Mouse (Mus musculus) myocyte (in vitro differentiated cells): ENCODE measurements around the gene Cd83. TPM values are rescaled to one million over a fixed set of nuclear protein-coding genes. Genes with fewer than 3 reads are reported as not detected.

ENCODE experiments used
- H3K27me3 ChIP-seq: one replicate; pipeline ENCODE4 v1.6.1; 2011; ENCODE audit not compliant: control insufficient read depth, insufficient read depth, insufficient read length
- H3K36me3 ChIP-seq: one replicate; pipeline ENCODE4 v1.6.1; 2011; ENCODE audit not compliant: control insufficient read depth, insufficient read depth
- H3K4me2 ChIP-seq: one replicate; pipeline ENCODE4 v1.6.1; 2011; ENCODE audit warnings: low read depth, control low read depth
- H3K4me3 ChIP-seq: one replicate; pipeline ENCODE4 v1.5.1; 2011; ENCODE audit warnings: mild to moderate bottlenecking, control low read depth, moderate library complexity
- H3K79me2 ChIP-seq: one replicate; pipeline ENCODE4 v1.6.1; 2011; ENCODE audit not compliant: control insufficient read depth, insufficient read depth
- H3ac ChIP-seq: one replicate; pipeline ENCODE4 v1.6.1; 2011; ENCODE audit not compliant: control insufficient read depth, insufficient read length
- CEBPB ChIP-seq: IDR thresholded peaks from 2 replicates; pipeline ENCODE4 v1.6.1; 2011; ENCODE audit warnings: mild to moderate bottlenecking, moderate library complexity; ENCODE audit not compliant: poor library complexity, insufficient read depth, severe bottlenecking
- E2F4 ChIP-seq: IDR thresholded peaks from one replicate; pipeline ENCODE4 v1.6.1; 2011; ENCODE audit warnings: mild to moderate bottlenecking, control low read depth, moderate library complexity; ENCODE audit not compliant: insufficient read depth
- MAX ChIP-seq: IDR thresholded peaks from one replicate; pipeline ENCODE4 v1.6.1; 2011; ENCODE audit warnings: low read depth, mild to moderate bottlenecking, control low read depth
- MYOD1 ChIP-seq, 3 experiments: IDR thresholded peaks; one replicate each; pipeline ENCODE4 v1.6.1; 2011; ENCODE audit warnings: control low read depth in 2 of 3, low read depth in 2 of 3, mild to moderate bottlenecking in 2 of 3, moderate library complexity in 1 of 3; ENCODE audit not compliant: insufficient read length in 2 of 3, control insufficient read depth in 1 of 3
- MYOG ChIP-seq, 3 experiments: IDR thresholded peaks; one replicate each; pipeline ENCODE4 v1.6.1; 2011; ENCODE audit warnings: control low read depth in 2 of 3, low read depth in 2 of 3, mild to moderate bottlenecking in 2 of 3; ENCODE audit not compliant: insufficient read length in 2 of 3, control insufficient read depth in 1 of 3, insufficient read depth in 1 of 3
- POLR2A ChIP-seq: IDR thresholded peaks from one replicate; pipeline ENCODE4 v1.6.1; 2011; ENCODE audit warnings: low read depth, mild to moderate bottlenecking, control low read depth, moderate library complexity; ENCODE audit not compliant: insufficient read length
- POLR2AphosphoS2 ChIP-seq: IDR thresholded peaks from one replicate; pipeline ENCODE4 v1.6.1; 2011; ENCODE audit warnings: low read depth, control low read depth; ENCODE audit not compliant: insufficient read length
- REST ChIP-seq: IDR thresholded peaks from one replicate; pipeline ENCODE4 v1.6.1; 2011; ENCODE audit warnings: mild to moderate bottlenecking, control low read depth, moderate library complexity; ENCODE audit not compliant: insufficient read depth, insufficient read length
- SRF ChIP-seq: IDR thresholded peaks from one replicate; pipeline ENCODE4 v1.6.1; 2011; ENCODE audit warnings: low read depth; ENCODE audit not compliant: control insufficient read depth, insufficient read length
- TCF12 ChIP-seq: IDR thresholded peaks from one replicate; pipeline ENCODE4 v1.6.1; 2011; ENCODE audit warnings: mild to moderate bottlenecking, control low read depth; ENCODE audit not compliant: poor library complexity, insufficient read depth, severe bottlenecking
- TCF3 ChIP-seq: IDR thresholded peaks from one replicate; pipeline ENCODE4 v1.6.1; 2011; ENCODE audit warnings: low read depth, control low read depth; ENCODE audit not compliant: insufficient read length
- USF1 ChIP-seq: IDR thresholded peaks from one replicate; pipeline ENCODE4 v1.6.1; 2011; ENCODE audit warnings: low read depth, mild to moderate bottlenecking, control low read depth, moderate library complexity
- polyA plus RNA-seq: library from polyadenylated mRNA; unstranded; fragments of >200 nt; fragmentation: generic; extraction: Trizol; gene quantifications from one replicate; pipeline ENCODE4 v1.2.1, GENCODE M21; 2012; ENCODE audit warnings: missing spikeins

Gene Cd83
- polyA plus RNA-seq, 1 experiment = not detected

DNA sequence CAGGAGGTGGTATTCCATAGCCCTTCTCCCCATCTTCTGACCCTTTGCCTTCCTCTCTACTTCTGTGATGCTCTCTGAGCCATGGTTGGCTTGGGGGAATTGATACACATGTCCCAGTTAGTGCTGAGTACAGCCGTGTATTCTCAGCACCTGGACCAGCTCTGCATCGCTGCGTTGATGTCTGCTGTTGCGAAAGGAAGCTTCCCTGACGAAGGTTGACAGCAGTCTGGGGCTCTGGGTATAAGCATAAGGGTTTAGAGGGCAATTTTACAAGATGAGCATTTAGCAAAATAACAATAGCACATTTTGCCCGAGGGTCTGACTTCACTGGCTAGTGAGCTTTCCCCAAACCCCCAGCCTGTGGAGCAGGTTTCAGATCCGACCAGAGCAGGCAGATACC, 29.0 kb upstream of the Cd83 start:
- H3K4me3 ChIP-seq = no peak overlapping the region
- H3K79me2 ChIP-seq = no peaks in the 10 kb centered on the region
- no peaks in the 10 kb centered on the region for H3K36me3 ChIP-seq
- no peaks in the 10 kb centered on the region for H3K27me3 ChIP-seq
- no peak for TF ChIP-seq POLR2A
- H3ac ChIP-seq = no peak overlapping the region
- no peak overlapping the region for H3K4me2 ChIP-seq

DNA sequence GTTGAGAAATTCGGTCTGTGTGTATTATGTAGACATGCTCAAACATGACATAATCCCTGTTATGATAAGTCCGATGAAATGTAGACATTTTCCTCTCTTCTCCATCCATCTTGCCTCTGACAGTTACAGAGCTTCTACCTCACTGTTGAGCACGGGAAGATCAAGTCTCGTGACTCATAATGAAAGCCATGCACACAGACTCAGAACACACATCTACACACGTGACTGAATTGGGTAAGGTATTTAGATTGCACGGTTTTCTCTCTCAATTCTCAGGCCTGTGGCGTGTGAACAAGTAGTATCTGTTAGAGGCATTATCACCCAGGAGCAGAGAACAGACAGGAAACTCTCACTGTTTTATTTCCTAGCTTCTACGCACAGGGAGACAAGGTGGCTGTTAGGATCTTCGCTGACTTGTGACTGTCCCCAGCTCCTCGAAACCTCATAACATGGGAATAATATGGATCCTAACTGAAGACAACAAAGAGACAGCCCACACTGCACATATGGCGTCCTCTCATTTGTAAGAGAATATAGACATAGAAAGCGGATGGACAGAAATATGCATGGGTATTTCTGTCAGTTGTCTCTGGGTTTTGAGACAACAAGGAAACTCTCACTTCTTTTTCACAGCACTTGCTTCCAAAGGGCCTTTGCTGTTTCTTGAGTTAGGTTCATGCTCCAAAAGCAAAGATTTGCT, 23.3 kb upstream of the Cd83 start:
- Histone ChIP-seq H3ac (no peak overlapping the region), H3K79me2 (no peaks in the 10 kb centered on the region), H3K27me3 (no peaks in the 10 kb centered on the region), H3K4me3 (no peak overlapping the region), H3K36me3 (no peaks in the 10 kb centered on the region), H3K4me2 (no peak overlapping the region)
- TF ChIP-seq CEBPB (no peak), USF1 (no peak), MYOD1 (IDR thresholded peaks at IDR 0.05; ENCODE audit: control insufficient read depth in 1 of 3, insufficient read length in 2 of 3, low read depth in 2 of 3) (no peak), TCF3 (no peak), E2F4 (no peak), SRF (no peak), MYOG (IDR thresholded peaks at IDR 0.05; ENCODE audit: control insufficient read depth in 1 of 3, insufficient read depth in 1 of 3, insufficient read length in 2 of 3, low read depth in 2 of 3) (no peak), MAX (no peak), REST (no peak), POLR2AphosphoS2 (no peak), TCF12 (no peak), POLR2A (no peak)

DNA sequence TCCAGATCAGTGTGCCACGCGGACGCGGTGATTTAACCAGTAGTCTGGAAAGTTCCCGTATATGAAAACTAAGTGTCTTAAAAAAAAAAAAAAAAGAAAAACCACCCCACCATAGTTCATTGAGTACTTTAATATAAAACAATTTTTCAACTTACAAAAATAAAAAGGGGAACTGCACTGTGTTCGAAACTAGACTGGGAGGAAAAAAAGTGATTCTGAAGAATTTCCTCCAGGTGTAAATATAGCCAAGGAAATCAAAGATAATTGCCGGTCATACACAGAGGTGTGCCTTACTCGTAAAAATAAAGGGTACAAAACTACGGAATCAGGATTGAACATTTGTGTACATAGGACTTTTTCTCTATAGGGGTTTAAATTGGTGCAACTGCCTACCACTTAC, 21.7 kb upstream of the Cd83 start:
- H3K36me3 ChIP-seq = no peaks in the 10 kb centered on the region

DNA sequence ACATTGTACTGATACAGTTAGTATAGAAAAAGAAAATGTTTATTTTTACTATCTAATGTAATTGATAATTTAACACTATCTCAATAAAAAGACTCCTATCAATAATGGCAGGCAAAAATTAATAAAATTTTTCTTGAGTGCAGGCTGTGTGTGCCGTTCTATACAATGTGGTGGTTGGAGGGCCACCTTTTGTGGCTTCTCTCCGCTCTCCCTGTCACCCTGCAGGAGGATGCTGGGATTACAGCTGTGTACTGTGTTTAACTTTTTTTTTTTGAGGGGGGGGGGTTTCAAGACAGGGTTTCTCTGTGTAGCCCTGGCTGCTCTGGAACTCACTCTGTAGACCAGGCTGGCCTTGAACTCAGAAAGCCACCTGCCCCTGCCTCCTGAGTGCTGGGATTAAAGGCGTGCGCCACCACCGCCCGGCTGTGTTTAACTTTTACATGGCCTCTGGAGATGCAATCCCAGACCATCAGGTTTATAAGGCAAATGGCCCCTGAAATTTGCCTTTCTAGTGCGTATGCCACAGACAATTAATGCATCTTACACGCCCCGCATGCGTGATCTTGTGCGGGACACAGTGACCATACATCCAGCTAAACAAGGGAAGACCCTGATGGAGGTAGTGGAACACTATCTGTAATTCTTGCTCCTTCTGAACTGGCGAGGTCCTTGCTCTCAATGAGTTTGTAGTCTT, 21.1 kb upstream of the Cd83 start:
- TF ChIP-seq TCF3 (no peak), SRF (no peak), REST (no peak), MAX (no peak), MYOD1 (IDR thresholded peaks at IDR 0.05; ENCODE audit: control insufficient read depth in 1 of 3, insufficient read length in 2 of 3, low read depth in 2 of 3) (no peak), E2F4 (no peak), POLR2A (no peak), POLR2AphosphoS2 (no peak), USF1 (no peak), MYOG (IDR thresholded peaks at IDR 0.05; ENCODE audit: control insufficient read depth in 1 of 3, insufficient read depth in 1 of 3, insufficient read length in 2 of 3, low read depth in 2 of 3) (no peak), CEBPB (no peak), TCF12 (no peak)
- H3K79me2 ChIP-seq = no peaks in the 10 kb centered on the region
- no peak overlapping the region for H3K4me3 ChIP-seq

More for the DNA sequence above, 21.7 kb upstream of the Cd83 start:
- no peak for TF ChIP-seq USF1
- TF ChIP-seq MAX = no peak
- TF ChIP-seq MYOD1 (IDR thresholded peaks at IDR 0.05; ENCODE audit: control insufficient read depth in 1 of 3, insufficient read length in 2 of 3, low read depth in 2 of 3) = no peak
- TF ChIP-seq TCF3 = no peak
- TF ChIP-seq E2F4 = no peak
- TF ChIP-seq SRF = no peak
- TF ChIP-seq TCF12 = no peak
- TF ChIP-seq REST = no peak
- TF ChIP-seq MYOG (IDR thresholded peaks at IDR 0.05; ENCODE audit: control insufficient read depth in 1 of 3, insufficient read depth in 1 of 3, insufficient read length in 2 of 3, low read depth in 2 of 3) = no peak
- no peak for TF ChIP-seq POLR2A
- no peak for TF ChIP-seq POLR2AphosphoS2
- no peak for TF ChIP-seq CEBPB
- H3K4me2 ChIP-seq = no peak overlapping the region
- H3ac ChIP-seq = no peak overlapping the region
- H3K27me3 ChIP-seq = no peaks in the 10 kb centered on the region
- H3K79me2 ChIP-seq = no peaks in the 10 kb centered on the region
- H3K4me3 ChIP-seq = no peak overlapping the region

More for the DNA sequence above, 21.1 kb upstream of the Cd83 start:
- Histone ChIP-seq H3K36me3 (no peaks in the 10 kb centered on the region), H3K27me3 (no peaks in the 10 kb centered on the region), H3K4me2 (no peak overlapping the region), H3ac (no peak overlapping the region)
